Mouse (Mus musculus) neutrophil, adult 5-6 weeks (primary cell): ENCODE measurements around the gene Olfr172. TPM values are rescaled to one million over a fixed set of nuclear protein-coding genes. Genes with fewer than 3 reads are reported as not detected.

Source experiments
- ATAC-seq: fragments of 151-379, 151-347 bp; 2 replicates; pipeline ENCODE4 v1.8.0; 2017; ENCODE audit warnings: mild to moderate bottlenecking, moderate TSS enrichment; ENCODE audit not compliant: insufficient number of reproducible peaks, poor library complexity, low FRiP score, severe bottlenecking; ENCODE audit errors: extremely low read depth
- total RNA-seq: library from RNA; stranded (forward); fragments of 200-1000 nt; gene quantifications from 2 replicates; pipeline ENCODE4 v1.2.3, GENCODE M21; 2017

Olfr172 gene
- not detected in 2 replicates for total RNA-seq

DNA sequence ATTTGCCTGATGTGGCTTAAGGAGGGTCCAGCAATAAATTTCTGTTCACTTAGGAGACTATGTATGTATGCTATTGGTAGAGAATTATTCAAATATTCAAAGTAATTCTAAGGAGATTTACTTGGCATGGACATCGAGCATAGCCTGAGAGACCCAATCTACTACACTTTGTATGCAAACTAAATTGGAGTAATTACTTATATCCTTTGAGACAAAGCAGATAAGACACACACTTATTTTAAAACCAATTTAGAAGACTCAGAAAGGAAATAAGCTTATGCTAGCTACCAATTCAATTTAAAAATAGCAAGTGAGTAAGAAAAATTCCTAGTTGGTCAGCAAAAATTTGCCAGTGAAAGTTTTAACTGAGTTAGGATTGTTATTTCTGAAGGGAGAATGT is at the start of gene Olfr172:
Gene Olfr172, minus strand, starts transcription at position 101 of the 400 bp plus-strand sequence.
- ATAC-seq = no peak

DNA sequence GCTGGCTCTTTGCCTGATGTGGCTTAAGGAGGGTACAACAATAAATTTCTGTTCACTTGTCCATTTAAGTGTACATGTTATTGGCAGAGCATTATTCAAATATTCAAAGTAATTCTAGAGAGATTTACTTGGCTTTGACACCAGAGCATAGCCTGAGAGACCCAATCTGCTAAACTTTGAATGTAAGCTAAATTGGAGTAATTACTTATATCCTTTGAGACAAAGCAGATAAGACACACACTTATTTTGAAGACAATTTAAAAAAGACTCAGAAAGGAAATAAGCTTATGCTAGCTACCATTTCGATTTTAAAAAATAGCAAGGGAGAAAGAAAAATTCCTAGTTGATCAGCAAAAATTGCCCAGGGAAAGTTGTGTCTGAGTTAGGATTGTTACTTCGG is 37.2 kb upstream of the Olfr172 start, which contains the start of gene Olfr173:
Gene Olfr173, minus strand, starts transcription at position 101 of the 400 bp plus-strand sequence.
- no peak for ATAC-seq

DNA sequence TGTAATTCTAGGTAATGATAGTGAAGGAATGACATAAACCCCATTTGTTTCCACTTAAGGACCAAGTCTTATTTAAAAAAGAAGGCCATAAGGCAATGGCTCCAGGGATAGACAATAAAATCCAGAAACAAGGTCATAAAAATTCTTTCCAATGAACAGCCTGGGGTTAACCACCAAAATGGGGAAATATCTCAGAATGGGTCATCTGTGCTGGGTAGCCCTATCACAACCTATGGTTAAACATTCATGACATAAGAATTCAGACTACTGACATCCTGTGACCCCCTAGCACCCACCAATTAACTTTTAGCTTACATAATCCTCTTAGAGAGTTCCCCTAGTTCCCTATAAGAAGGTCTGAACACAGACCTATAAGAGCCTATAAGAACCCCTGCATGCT is 6.8 kb downstream of the Olfr172 start:
- no peak for ATAC-seq

DNA sequence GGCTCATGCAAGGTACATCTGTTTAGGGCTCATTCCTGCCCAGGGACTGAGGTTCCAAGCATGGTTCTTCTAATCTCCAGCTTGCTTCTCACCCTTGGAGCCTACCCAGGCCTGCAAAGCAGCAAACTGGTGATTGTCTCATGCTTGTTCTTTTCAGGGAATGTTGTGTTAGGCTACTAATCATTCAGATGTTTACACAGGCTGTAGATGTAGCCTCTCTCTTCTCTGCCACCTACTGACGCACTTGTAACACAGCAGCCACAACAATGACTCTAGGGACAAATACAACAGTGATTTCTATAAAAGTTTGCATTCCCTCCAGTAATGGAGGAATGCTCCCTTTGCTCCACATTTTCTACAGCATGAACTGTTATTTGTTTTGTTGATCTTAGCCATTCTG is 11.7 kb downstream of the Olfr172 start:
- ATAC-seq = peak; percentile 48; the same call in 1 of the 2 replicates

DNA sequence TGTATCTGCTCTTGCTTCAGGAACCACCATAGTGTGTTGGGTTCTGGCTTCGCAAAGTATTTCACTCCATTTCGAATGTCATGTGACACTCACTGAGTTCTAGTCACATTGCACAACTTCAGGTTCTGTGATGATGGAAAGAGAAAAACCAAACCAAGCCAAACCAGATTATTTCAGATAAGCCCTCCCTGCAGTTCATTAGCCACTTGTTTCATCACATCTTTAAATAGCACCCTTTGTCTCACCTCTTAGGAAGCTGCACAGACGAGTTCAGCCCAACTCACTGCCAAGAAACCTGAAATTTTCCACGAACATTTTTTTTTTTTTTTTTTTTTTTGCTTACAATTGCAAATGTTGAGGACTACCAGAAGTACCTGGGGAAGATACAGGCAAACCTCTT is 16.3 kb downstream of the Olfr172 start:
- ATAC-seq = no peak

DNA sequence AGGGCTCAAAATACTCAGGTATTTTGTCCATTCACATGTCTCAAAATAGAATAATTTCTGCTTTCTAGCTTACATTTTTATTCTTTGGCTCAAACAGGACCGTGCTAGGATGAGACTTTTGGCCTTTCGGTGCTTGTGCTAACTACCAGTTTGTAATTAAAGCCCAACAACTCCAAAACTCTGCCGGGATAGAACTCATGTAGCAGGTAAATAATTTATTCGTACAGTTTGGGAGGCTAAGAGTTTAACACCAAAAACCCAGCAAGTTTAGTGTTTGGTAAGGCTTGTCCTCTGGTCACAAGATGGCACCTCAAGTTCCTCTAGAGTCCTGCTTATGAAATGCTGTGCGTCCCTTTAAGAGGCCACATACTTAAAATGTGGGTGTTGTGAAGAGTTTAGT is 22.2 kb downstream of the Olfr172 start:
- ATAC-seq = no peak

DNA sequence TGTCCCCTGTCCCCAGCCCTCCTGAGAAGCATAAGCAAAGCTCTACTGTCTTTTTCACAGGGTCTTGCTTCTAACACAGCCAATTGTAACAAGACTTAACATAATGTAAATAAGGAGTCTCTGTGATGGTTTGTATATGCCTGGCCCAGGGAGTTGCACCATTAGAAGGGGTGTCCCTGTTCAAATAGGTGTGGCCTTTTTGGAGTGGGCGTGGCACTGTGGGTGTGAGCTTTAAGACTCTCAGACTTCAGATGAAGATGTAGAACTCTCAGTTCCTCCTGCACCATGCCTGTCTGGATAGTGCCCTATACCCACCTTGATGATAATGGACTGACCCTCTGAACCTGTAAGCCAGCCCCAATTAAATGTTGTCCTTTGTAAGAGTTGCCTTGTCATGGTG is 24.2 kb downstream of the Olfr172 start:
- ATAC-seq = no peak

DNA sequence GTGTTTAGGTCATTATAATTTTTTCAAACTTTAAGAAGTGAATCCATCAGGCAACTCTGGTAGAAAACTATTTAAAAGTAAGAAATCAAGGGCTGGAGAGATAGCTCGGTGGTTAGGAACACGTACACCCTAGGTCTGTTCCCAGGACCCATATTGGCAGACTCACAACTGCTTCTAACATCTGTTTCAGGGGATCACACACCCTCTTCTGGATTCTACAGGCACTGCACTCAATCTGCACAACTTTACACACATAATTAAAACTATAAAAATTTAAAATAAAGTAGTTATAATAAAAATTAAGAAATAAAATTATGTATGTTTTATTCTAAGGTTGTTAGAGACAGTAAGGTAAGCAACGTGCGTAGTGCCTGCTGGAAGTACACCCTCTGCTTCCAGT is 24.8 kb downstream of the Olfr172 start:
- no peak for ATAC-seq

DNA sequence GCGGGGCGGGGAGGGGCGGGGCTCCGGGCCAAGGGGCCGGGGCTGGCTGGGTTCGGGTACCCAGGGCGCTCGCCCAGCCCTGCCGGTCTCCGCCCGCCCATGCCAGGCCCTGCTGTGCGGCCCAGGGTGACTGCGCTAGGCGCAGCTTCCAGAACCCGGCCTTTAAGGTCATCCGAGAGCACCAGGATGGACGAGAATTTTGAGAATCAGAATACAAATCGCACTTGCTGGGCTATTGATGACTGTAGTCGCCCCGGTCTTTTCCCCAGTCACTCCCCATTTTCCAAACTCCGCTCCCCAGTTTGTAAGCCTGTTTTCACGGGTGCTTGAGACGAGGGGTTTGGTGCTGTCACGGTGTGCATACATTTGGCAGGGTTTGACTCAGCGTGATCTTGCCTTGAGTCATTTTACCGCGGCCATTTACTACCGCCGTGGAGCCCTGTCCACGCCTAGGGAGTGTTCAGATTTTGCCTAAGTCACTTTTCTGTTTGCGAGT is 34.8 kb downstream of the Olfr172 start:
- ATAC-seq = no peak

DNA sequence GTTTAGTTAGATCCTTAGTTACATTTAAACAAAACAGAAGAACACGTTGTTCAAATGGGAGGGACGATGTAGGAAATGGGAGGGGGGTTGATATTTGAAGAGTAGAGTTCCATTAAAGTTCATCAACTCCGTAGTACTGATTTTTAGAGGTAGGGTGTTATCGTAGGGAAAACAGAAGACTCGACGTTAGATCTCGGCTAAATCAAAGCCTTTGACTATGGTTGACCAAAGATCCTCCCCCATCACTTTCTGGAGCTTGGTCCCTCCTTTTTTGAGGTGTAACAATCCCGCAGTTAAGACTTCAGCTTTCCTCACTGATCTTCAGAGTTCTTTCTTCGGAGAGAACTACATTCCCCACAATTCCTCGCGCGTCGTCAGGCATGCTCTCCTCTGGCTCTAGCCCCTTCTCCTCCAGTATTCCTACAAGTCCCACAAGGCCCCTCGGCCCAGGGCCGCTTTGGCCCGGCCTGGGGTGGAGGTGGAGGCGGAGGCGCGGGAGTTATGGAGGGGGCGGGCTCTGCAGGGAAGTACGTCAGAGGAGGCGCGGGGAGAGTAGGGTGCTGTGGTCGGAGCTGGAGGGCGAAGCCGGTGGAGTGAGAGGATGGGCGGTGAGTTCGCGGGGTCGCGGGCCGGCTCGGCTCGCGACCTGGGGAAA is 35.4 kb downstream of the Olfr172 start, which contains the start of gene Cldnd1:
Gene Cldnd1, plus strand, starts transcription at position 434 of the 655 bp plus-strand sequence.
- ATAC-seq = peak; percentile 100

DNA sequence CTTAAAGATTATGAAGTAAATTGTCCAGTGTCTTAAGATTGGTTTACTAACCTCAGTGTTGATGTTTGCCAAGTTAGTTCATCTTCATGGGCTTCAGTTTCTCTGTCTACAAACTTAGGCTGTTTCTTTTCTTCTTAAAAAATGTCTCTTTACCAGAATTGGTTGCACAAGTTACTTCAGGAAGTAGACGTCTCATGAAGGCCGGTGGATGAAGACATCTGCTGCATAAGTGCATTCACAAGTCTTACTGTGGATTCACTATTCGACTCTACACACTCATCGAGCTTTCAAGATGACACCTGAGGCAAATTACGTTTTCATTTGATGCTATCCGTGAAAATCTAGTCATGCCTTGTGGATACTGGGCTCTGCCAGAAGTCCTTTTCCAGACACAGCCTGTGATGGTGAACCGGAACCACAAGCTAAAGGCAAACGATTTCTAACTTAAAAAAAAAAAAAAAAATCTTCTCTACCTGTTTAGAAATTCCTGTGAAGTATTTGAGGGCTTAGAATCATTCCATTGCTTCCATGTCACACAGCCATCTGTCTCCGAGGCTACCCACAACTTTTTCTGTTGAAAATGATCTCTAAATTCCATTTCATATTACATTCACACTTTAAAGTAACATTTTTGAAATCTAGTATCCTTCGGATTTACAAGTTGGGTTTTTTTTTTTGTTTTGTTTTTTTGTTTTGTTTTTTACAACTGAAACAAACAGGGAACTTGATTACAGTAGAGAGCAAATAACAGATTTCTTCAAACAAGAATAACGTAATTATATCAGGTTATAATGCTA is 36.1 kb downstream of the Olfr172 start:
- no peak for ATAC-seq

DNA sequence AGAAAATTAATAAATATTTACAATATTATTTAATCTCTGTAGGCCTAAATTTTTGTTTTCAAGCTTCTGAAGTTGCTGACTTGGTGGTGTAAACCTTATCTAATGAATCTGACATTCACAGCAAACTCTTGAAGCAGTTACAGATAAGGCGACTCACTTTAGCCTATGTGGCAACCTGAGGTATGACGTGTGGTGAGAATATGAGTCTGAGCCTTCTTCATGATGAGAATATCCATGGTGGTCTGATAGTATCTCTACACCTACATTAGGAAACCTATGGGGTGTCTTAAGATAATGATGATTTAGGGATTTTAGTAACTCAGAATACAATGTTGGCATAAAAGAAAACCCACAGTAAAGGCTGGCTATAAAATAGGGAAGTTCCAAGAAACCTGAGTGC is 40.7 kb downstream of the Olfr172 start:
- ATAC-seq = no peak

DNA sequence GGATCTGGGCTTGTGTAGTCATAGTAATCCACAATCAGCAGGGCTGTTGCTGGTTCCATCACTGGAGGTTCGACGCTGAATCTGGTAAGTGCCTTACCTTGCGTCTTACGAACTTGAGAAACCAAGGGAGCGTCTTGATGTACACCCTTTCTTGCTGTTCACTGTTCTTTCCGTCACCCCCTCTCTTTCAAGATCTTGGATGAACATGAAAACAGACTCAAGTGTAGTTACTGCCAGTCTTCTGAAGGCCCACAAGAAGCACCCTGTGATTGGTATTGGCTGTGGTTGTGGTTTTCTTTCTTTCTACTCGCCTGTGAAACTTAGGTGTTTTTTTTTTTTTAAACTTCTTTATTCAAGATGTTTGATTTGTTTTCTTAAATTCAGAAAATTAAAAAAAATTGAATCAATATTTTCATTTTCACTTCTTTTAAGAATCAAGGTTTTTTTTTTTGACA is 44.3 kb downstream of the Olfr172 start, which contains the start of gene Gpr15:
Gene Gpr15, minus strand, starts transcription at position 405 of the 455 bp plus-strand sequence.
- ATAC-seq = no peak

DNA sequence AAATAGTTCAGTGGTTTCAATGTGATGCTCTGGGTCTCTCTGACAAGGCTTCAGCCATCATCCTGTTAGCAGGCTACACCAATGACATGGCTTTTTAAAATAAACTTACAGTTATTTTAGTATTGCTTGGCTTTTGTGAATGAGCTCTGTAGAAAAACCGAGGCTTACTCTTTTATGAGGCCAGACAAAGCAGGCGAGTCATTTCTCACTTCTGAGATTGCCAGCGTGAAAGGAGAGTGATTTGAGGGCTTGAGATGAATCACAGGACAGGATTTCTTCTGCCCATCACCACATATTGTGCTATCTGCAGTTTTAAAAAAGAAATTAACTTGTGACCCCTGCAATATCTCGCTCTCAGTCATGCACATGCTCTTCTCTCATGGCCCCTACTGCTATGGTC is 48.0 kb downstream of the Olfr172 start:
- no peak for ATAC-seq

DNA sequence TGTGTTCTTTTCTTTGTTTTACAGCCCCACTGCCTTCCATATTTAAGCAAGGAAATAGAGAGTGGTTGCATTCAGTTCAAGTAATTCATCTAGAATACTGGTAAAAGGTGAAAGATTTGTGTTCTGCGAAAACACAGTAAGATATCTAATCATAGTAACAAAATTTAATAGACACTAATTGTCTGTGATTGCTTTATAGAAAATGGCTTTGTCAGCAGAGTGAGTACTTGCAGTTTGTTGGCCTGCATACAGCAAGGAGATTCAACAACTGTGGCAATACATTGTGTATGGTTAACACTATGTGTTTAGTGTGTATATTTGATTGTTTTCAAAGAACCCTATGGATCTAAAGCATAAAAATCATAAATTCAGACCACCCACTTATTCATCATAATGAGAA is 49.8 kb downstream of the Olfr172 start:
- ATAC-seq = no peak

DNA sequence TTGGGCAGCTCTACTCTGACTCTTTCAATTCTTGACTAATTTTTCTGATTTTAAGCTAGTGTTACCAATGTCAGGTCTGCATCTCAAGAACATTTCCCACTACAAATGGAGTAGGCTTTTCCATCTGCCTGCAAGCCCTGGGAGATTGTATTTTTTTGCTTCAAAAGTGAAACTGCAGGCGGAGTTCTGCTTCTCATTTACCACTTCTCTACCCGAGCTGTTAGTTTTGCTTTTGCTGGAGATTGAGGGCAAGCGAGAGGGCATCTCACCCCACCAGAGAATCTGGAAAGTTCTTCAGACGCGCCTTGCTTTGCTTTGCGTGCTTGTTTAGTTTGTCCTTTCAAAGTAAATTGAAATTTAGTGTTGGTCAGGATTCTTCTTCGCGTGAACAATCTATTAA is 50.8 kb downstream of the Olfr172 start:
- ATAC-seq = peak; percentile 56; the same call in 1 of the 2 replicates
